8 mouse cellular contexts compared by ENCODE assay signal in the genomic region with DNA sequence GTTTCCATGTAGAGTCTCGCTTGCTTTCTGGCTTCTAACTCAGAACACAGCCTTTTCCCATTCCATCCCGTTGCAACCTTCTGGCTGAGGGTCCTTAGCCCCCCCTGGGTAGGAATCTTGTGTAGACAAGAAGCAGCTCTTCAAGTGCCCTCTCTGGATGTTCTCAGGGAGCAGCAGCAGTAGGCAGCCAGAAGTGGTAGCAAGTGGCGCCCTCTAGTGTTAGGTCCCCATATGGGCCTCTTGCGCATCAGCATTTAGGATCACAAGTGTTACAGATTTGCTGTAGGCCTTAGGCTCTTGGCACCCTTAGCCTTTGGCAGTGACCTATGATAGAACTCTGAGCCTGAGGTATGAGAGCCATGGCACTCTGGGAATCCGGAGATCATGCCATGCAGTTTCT.
DNase-seq lines count a peak whose midpoint lies in the region; ATAC-seq and TF ChIP-seq lines count a peak whose summit lies in the region.

No protein-coding gene starts in this region.

- no peak for TF ChIP-seq POLR2A in MEL (IDR thresholded peaks at IDR 0.05; ENCODE audit: control insufficient read depth in 1 of 2, insufficient read depth in 1 of 2, low read depth in 1 of 2, low read length in 2 of 2, poor library complexity in 1 of 2)

- H3K4me3 ChIP-seq in liver, embryonic 12.5 days = no peak overlapping the region
- no peak overlapping the region for H3K4me3 ChIP-seq in MEL (ENCODE audit: control insufficient read depth in 1 of 2, insufficient read depth in 1 of 2, low read depth in 2 of 2, low read length in 2 of 2)
- no peak overlapping the region for H3K4me3 ChIP-seq in gastrocnemius, adult 2 months

- TF ChIP-seq EP300 in MEL (IDR thresholded peaks at IDR 0.05; ENCODE audit: low read depth in 1 of 2, low read length in 2 of 2) = no peak

- no peak overlapping the region for H3K27ac ChIP-seq in liver, embryonic 12.5 days
- no peak overlapping the region for H3K27ac ChIP-seq in MEL (ENCODE audit: control insufficient read depth, low read depth, low read length)
- no peak overlapping the region for H3K27ac ChIP-seq in gastrocnemius, adult 2 months

- WGBS in liver, embryonic 12.5 days (ENCODE audit: insufficient replicate concordance) = 52% methylated on average over 5 of the region's 5 CpGs

- intact Hi-C loops in gastrocnemius, adult 2 months (cut with DNase I) = loop anchor here (5.0 kb wide), 1 partner anchor 580 kb away; no protein-coding TSS in a partner anchor
- intact Hi-C loops in left cerebral cortex, postnatal 25 days (cut with DNase I) = loop anchor here (1.0 kb wide), 1 partner anchor 215 kb away; no protein-coding TSS in a partner anchor

- H3K4me1 ChIP-seq in liver, embryonic 12.5 days = no peaks in the 10 kb centered on the region
- H3K4me1 ChIP-seq in MEL (ENCODE audit: control insufficient read depth in 1 of 2, insufficient read depth in 2 of 2, low read length in 2 of 2) = no peaks in the 10 kb centered on the region

- DNase-seq in liver = peak; percentile 48
- peak; percentile 28 for DNase-seq in MEL (ENCODE audit: low read depth, low spot score)
- DNase-seq in brain, adult 2 months (ENCODE audit: low read depth, low spot score) = peak; percentile 81
- DNase-seq in gastrocnemius, adult 2 months = peak; percentile 67
- DNase-seq in left cerebral cortex, postnatal 25 days (ENCODE audit: low spot score in 2 of 2) = peak; percentile 24 to 25
- DNase-seq in retina, postnatal 1 day = peak; percentile 60
- DNase-seq in yolk sac, embryonic 10.5 days (ENCODE audit: low spot score) = no peak

- H3K4me2 ChIP-seq in liver, embryonic 12.5 days = no peak overlapping the region

- no peaks in the 10 kb centered on the region for H3K36me3 ChIP-seq in liver, embryonic 12.5 days
- no peaks in the 10 kb centered on the region for H3K36me3 ChIP-seq in MEL (ENCODE audit: control insufficient read depth in 1 of 2, insufficient read depth in 2 of 2, low read length in 2 of 2)

- no peak overlapping the region for H3K9ac ChIP-seq in liver, embryonic 12.5 days
- H3K9ac ChIP-seq in MEL (ENCODE audit: control insufficient read depth, low read depth, low read length, poor library complexity, severe bottlenecking) = no peak overlapping the region

- H3K27me3 ChIP-seq in liver, embryonic 12.5 days (replicated peaks) = no peaks in the 10 kb centered on the region
- H3K27me3 ChIP-seq in MEL (ENCODE audit: control insufficient read depth in 1 of 2, insufficient read depth in 2 of 2, low read length in 2 of 2) = no peaks in the 10 kb centered on the region

- ATAC-seq in liver, embryonic 12.5 days = no peak

- no peak for TF ChIP-seq RAD21 in MEL (IDR thresholded peaks at IDR 0.05; ENCODE audit: low read depth, low read length)

- no peaks in the 10 kb centered on the region for H3K79me2 ChIP-seq in MEL (ENCODE audit: control insufficient read depth, insufficient read depth, low read length, poor library complexity)

- no peaks in the 10 kb centered on the region for H3K9me3 ChIP-seq in liver, embryonic 12.5 days (replicated peaks)
- no peaks in the 10 kb centered on the region for H3K9me3 ChIP-seq in MEL (replicated peaks; ENCODE audit: insufficient read depth, low read length)

- peak; percentile 41 to 69 (median 46) for TF ChIP-seq CTCF in MEL (IDR thresholded peaks at IDR 0.05 in 2 of 3, conservative IDR thresholded peaks at IDR 0.05 in 1 of 3; ENCODE audit: control insufficient read depth in 1 of 3, insufficient read depth in 1 of 3, low read depth in 2 of 3, low read length in 3 of 3, poor library complexity in 1 of 3, severe bottlenecking in 1 of 3)
- TF ChIP-seq CTCF in gastrocnemius, adult 2 months (IDR thresholded peaks at IDR 0.05) = peak; percentile 76

TF ChIP-seq in MEL, 35 proteins besides CTCF, POLR2A, EP300 and RAD21:
- TF ChIP-seq BHLHE40 (IDR thresholded peaks at IDR 0.05; ENCODE audit: borderline replicate concordance, low read depth, low read length) (no peak), E2F4 (IDR thresholded peaks at IDR 0.05; ENCODE audit: borderline replicate concordance, low read depth, low read length) (no peak), SMC3 (IDR thresholded peaks at IDR 0.05; ENCODE audit: low read depth, low read length) (peak; percentile 34), USF2 (IDR thresholded peaks at IDR 0.05; ENCODE audit: borderline replicate concordance in 1 of 2, insufficient read depth in 1 of 2, low read depth in 1 of 2, low read length in 2 of 2) (no peak)
